Mouse (Mus musculus) liver, adult 2 months (tissue): Measurements from ENCODE around the gene Fxn.

Experiments used
- CTCF ChIP-seq: fragments of 200-500 bp; IDR thresholded peaks from 2 replicates; pipeline ENCODE4 v1.5.1; 2011; ENCODE audit warnings: low read depth, low read length, control low read depth
- POLR2A ChIP-seq: fragments of 200-500 bp; IDR thresholded peaks from 2 replicates; pipeline ENCODE4 v1.6.1; 2011; ENCODE audit warnings: low read length, control low read depth; ENCODE audit not compliant: insufficient read depth; ENCODE audit errors: extremely low read depth

DNA sequence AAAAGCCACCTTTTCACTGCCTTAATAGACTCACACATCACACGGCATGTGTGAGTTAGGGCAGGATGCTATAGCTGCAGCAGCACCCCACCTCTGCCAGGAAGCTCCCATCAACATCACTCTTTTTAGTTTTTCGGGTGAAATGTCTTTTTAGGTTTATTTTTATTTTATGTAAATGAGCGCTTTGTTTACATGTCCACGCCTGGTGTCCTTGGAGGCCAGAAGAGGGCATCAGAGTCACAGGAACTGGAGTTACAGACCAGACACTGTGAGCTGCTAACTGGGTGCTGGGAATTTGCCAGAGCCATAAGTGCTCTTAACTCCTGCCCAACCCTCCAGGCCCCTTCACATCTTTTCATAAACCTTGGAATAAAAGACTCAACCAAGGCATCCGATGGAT is 25.9 kb upstream of the Fxn start:
- TF ChIP-seq CTCF = no peak
- TF ChIP-seq POLR2A = no peak
